Mouse (Mus musculus) cerebellum, postnatal 36 days (tissue): ENCODE results near the gene St8sia1.

Experiments
- DNase-seq, 2 experiments: peaks; one replicate each; pipeline ENCODE4 v3.0.0; 2021 to 2022; ENCODE audit warnings: mixed read lengths in 2 of 2

The St8sia1 gene

DNA sequence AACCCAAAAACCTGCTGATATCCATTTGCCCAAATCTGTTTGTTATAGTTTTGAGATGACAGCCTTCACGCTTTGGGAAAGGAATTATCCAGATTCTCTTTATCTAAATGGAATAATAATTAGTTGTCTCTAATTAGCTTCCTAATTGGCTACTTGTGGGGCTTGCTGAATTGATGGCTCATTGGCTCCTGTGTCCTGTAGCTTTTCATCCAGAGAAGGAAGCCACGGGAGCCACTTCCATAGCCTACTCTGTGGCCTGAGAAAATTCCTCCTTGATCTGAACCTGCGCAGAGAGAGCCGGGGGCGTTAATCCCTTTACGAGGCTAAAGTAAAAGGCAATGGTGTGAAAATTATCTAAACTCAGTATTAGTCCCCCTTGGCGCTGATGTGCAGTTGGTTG is 183.0 kb downstream of the St8sia1 start:
- no peak for DNase-seq

DNA sequence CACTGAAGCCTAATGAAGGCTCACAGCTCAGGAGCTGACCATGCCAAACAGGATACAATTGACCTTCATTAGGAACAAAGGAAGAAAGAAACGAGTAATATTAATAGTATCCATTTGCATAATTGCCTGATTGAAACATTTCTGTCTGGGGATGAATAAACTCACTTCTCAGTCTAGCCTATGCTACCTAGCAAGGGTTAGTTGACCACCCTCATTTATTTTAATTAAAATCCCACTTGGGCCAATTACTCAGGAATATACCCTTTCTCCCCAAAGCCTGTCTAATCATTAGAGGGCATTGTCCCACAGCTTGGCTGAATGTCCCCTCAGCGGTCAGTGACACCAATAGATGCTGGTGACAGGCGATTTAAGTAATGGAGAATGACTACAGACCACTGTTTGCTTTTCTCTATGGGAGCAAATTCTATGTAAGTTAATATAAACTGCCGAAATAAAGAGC is 183.6 kb downstream of the St8sia1 start:
- no peak for DNase-seq

DNA sequence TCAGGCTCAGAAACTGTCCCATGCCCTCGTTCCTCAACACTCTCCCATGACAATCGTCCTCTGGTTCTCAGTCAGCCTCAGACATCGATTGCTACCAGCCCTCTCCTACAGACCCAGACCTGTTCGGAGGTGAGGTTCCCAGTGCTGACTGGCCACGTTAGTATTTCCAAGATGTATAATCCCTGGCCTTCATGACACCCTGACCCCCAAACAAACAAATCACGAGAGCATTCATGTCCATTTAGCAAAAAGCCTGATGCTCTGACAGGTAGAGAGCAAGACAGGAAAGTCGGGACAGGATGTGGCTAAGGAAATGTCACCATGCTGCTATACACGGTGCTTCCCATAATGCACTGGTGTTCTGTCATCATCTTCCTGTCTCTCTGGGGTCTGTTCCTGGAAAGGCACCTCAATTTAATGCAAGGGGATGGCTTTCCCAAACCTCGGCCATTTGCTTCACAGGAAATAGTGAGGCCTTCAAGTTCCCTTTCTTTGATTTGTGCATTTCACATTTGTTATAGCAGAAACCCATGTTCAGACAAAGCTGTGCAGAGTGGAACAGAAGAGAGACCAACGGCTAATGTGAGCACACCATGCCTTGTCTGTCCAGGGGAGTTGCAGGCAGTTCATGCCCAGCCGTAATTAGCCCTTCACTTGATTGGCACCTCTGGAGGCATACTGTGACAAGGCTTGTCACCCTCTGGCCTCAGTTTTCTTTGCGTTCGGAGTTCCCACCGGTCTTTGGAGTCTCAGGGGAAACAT is 184.3 kb downstream of the St8sia1 start:
- DNase-seq, result no peak

DNA sequence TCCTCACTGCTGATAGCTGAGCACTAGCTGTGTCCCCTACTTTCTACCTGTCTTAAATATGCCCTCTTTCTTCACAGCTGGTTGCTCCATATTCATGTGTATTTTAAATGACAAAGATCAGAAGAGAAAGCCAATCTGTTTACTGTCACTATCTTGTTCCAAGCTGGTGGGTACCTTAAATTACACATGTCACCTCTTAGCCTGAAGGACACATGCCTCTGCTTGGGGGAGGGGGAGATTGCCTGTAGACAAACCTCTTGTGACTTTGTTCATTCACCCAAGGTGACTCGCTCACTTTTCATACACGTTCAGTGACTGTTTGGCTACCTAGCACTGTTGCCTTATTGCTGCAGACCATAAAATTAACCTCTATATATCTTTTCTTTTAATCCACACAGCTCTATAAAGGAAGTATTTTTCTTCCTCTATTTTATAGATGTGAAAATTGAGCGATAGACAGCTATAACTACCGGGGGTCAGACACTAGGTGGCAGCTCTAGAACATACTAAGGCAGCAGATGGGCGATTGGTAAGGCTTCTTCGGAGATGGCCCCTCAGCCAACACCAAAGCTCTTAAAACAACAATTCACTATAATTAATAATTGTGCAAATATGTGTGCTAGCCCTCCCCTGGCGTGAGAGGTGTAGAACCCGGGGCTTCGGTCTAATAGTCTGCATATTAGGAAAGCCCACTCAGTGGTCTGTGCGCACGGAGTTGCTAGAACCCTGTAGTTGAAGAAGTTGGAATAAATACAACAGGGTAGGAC is 185.0 kb downstream of the St8sia1 start:
- peak; percentile 63 to 64 for DNase-seq

DNA sequence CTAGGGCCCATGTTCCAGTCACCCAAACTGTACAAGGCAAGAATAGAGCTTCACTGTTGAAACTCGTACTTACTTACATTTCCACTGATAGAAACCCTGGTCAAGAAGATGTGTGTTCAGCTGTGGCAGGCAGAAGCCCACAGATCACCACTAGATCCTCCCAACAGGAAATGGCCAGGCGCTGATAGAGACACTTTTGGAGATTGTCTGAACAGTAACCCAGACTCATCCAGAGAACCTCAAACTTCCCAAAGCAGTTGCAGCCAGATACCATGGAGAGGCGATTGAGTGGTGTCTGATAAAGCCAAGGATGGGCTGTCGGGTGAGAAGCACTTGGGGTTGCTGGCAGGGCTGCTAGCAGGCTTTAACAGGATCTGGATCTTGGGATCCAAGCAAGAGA is 187.3 kb downstream of the St8sia1 start:
- no peak for DNase-seq

DNA sequence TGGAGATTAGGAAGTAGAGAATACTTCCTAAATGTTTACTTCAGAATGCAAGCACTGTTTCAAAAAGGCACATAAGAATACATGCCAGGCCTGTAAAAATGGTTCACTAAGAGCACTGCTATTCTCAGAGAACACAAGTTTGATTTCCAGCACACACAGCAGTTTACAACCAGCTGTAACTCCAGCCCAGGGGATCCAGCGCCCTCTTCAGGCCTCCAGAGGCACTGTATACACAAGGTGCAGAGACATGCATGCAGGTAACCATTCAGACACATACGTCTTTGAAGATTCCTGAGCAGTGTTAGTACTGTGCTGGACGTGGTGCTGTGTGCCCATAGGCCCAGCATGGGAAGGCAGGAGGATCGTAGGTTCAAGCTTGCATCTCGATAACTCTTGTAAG is 190.7 kb downstream of the St8sia1 start:
- no peak for DNase-seq

DNA sequence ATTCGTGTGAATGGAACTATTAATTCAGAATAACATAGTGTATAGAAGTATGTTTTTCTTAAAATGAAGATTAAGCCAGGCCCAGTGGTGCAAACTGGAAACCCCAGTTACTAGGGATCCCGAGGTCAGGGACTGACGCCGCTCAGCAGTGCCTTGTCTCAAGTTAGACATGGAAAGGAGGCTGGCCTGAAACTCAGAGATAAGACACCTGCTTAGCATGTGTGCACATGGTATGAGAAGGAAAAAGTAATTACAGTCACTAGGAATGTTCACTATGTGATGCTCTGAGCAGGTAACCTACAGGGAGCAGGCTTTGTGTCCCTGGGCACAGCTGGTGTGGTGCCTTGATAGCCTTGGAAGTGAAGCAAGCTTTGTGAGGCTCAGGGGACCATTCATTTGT is 192.6 kb downstream of the St8sia1 start:
- no peak for DNase-seq
